Mouse (Mus musculus) forebrain, embryonic 14.5 days (tissue): Measurements from ENCODE around the gene Lrrn2. TPM values are rescaled to one million over a fixed set of nuclear protein-coding genes. Genes with fewer than 3 reads are reported as not detected.

Experiments used
- ATAC-seq: fragments of 200-750 bp; cut with Nextera tagmentation; 2 replicates; pipeline ENCODE4 v1.8.0; 2017; ENCODE audit warnings: mild to moderate bottlenecking, moderate library complexity
- DNase-seq: peaks from one replicate; pipeline ENCODE4 v3.0.0-alpha.2; 2015; ENCODE audit warnings: low spot score
- H3K27ac ChIP-seq: fragments of 300-500 bp; sonication (generic); 2 replicates; pipeline ENCODE4 v1.5.1; 2014; ENCODE audit warnings: low read depth, mild to moderate bottlenecking, control low read depth, low read length, moderate library complexity
- H3K27me3 ChIP-seq: fragments of 300-500 bp; sonication (generic); replicated peaks from 2 replicates; pipeline ENCODE4 v1.6.1; 2014; ENCODE audit warnings: low read length, control low read depth, mixed read lengths; ENCODE audit not compliant: control insufficient read depth, insufficient read depth
- H3K36me3 ChIP-seq: fragments of 300-500 bp; sonication (generic); 2 replicates; pipeline ENCODE4 v1.6.1; 2014; ENCODE audit warnings: low read length, control low read depth; ENCODE audit not compliant: control insufficient read depth, insufficient read depth
- H3K4me1 ChIP-seq: fragments of 300-500 bp; sonication (generic); 2 replicates; pipeline ENCODE4 v1.6.1; 2014; ENCODE audit warnings: antibody characterized with exemption, low read length, control low read depth; ENCODE audit not compliant: control insufficient read depth, insufficient read depth
- H3K4me2 ChIP-seq: fragments of 300-500 bp; sonication (generic); 2 replicates; pipeline ENCODE4 v1.6.1; 2014; ENCODE audit warnings: mild to moderate bottlenecking, control low read depth, low read length
- H3K4me3 ChIP-seq: fragments of 300-500 bp; sonication (generic); 2 replicates; pipeline ENCODE4 v1.5.1; 2014; ENCODE audit warnings: low read depth, low read length, control low read depth
- H3K9ac ChIP-seq: fragments of 300-500 bp; sonication (generic); 2 replicates; pipeline ENCODE4 v1.6.1; 2014; ENCODE audit warnings: mild to moderate bottlenecking, low read length, control low read depth, moderate library complexity
- H3K9me3 ChIP-seq: fragments of 300-500 bp; sonication (generic); replicated peaks from 2 replicates; pipeline ENCODE4 v1.6.1; 2016; ENCODE audit warnings: low read length, control low read depth, mixed read lengths; ENCODE audit not compliant: control insufficient read depth
- WGBS: fragments of 180-500 bp; shearing (Covaris S2); extraction: QIAGEN DNeasy Blood & Tissue Kit; methylation state at CpG from one replicate; pipeline ENCODE4 v1.1.7; 2014; 5-methylcytosine and 5-hydroxymethylcytosine counted together
- polyA plus RNA-seq: library from polyadenylated mRNA; unstranded; fragments of >200 nt; fragmentation: Nextera tagmentation; extraction: Ambion mirVana; gene quantifications from 2 replicates; pipeline ENCODE4 v1.2.1, GENCODE M21; 2014

Gene Lrrn2
- polyA plus RNA-seq, 1 experiment from 2014 or later, result 25.2 TPM

- H3K4me2 ChIP-seq, result no peak overlapping the region
- no peaks in the 10 kb centered on the region for H3K9me3 ChIP-seq
- DNase-seq, result no peak
- no peak for ATAC-seq
- H3K4me1 ChIP-seq, result peaks cover 10% of the 10 kb centered on the region
- WGBS, result 85% methylated on average over 2 of the region's 2 CpGs
- no peak overlapping the region for H3K27ac ChIP-seq
- H3K27me3 ChIP-seq, result no peaks in the 10 kb centered on the region
- H3K9ac ChIP-seq, result no peak overlapping the region
- H3K4me3 ChIP-seq, result no peak overlapping the region
- 0 out of 2 replicates have a peak, but pooled peaks cover 3% of the 10 kb centered on the region for H3K36me3 ChIP-seq
Measured at GRCm38 (mm10) chr1:132892065-132892464, 12.0 kb downstream of the Lrrn2 start.

GRCm38 (mm10) chr1:132893311-132894077, 13.4 kb downstream of the Lrrn2 start:
- Histone ChIP-seq H3K4me1 (peaks cover 10% of the 10 kb centered on the region), H3K4me2 (no peak overlapping the region), H3K4me3 (no peak overlapping the region), H3K27me3 (no peaks in the 10 kb centered on the region), H3K9ac (no peak overlapping the region), H3K27ac (no peak overlapping the region), H3K36me3 (0 out of 2 replicates have a peak, but pooled peaks cover 3% of the 10 kb centered on the region), H3K9me3 (no peaks in the 10 kb centered on the region)
- DNase-seq, result no peak
- ATAC-seq, result no peak
- WGBS, result 78% methylated on average over 17 of the region's 17 CpGs

GRCm38 (mm10) chr1:132899029-132899428, 19.0 kb downstream of the Lrrn2 start:
- no peak overlapping the region for H3K4me2 ChIP-seq
- H3K4me1 ChIP-seq, result peaks cover 10% of the 10 kb centered on the region
- no peaks in the 10 kb centered on the region for H3K27me3 ChIP-seq
- no peaks in the 10 kb centered on the region for H3K9me3 ChIP-seq
- H3K36me3 ChIP-seq, result no peaks in the 10 kb centered on the region
- no peak overlapping the region for H3K4me3 ChIP-seq
- 0 out of 2 replicates have a peak overlapping the region, but pooled peaks have one; percentile 18 for H3K27ac ChIP-seq
- DNase-seq (no peak), ATAC-seq (no peak)
- 97% methylated on average over 6 of the region's 6 CpGs for WGBS
- H3K9ac ChIP-seq, result no peak overlapping the region

GRCm38 (mm10) chr1:132899626-132900025, 19.6 kb downstream of the Lrrn2 start:
- H3K4me1 ChIP-seq, result peaks cover 10% of the 10 kb centered on the region
- H3K36me3 ChIP-seq, result no peaks in the 10 kb centered on the region
- WGBS, result 39% methylated on average over 7 of the region's 7 CpGs
- H3K27me3 ChIP-seq, result no peaks in the 10 kb centered on the region
- ATAC-seq (no peak), DNase-seq (no peak)
- H3K9ac ChIP-seq, result no peak overlapping the region
- no peaks in the 10 kb centered on the region for H3K9me3 ChIP-seq
- 0 out of 2 replicates have a peak overlapping the region, but pooled peaks have one; percentile 18 for H3K27ac ChIP-seq
- H3K4me3 ChIP-seq, result no peak overlapping the region
- no peak overlapping the region for H3K4me2 ChIP-seq

- Histone ChIP-seq H3K36me3 (no peaks in the 10 kb centered on the region), H3K4me3 (no peak overlapping the region), H3K4me1 (peaks cover 10% of the 10 kb centered on the region), H3K4me2 (no peak overlapping the region), H3K9ac (no peak overlapping the region), H3K27me3 (no peaks in the 10 kb centered on the region), H3K27ac (no peak overlapping the region), H3K9me3 (no peaks in the 10 kb centered on the region)
- ATAC-seq (no peak), DNase-seq (no peak)
- WGBS, result 89% methylated on average over 5 of the region's 5 CpGs
Measured at GRCm38 (mm10) chr1:132900945-132901344, 20.9 kb downstream of the Lrrn2 start.

- H3K4me2 ChIP-seq, result no peak overlapping the region
- DNase-seq, result no peak
- ATAC-seq, result no peak
- H3K36me3 ChIP-seq, result no peaks in the 10 kb centered on the region
- no peak overlapping the region for H3K4me3 ChIP-seq
- peaks cover 10% of the 10 kb centered on the region for H3K4me1 ChIP-seq
- H3K9me3 ChIP-seq, result no peaks in the 10 kb centered on the region
- no peak overlapping the region for H3K9ac ChIP-seq
- H3K27me3 ChIP-seq, result no peaks in the 10 kb centered on the region
- WGBS, result 51% methylated on average over 4 of the region's 4 CpGs
- H3K27ac ChIP-seq, result no peak overlapping the region
Measured at GRCm38 (mm10) chr1:132903519-132903918, 23.4 kb downstream of the Lrrn2 start.

GRCm38 (mm10) chr1:132909090-132909489, 29.0 kb downstream of the Lrrn2 start:
- Histone ChIP-seq H3K4me2 (no peak overlapping the region), H3K4me3 (no peak overlapping the region), H3K36me3 (no peaks in the 10 kb centered on the region), H3K9me3 (no peaks in the 10 kb centered on the region), H3K27ac (no peak overlapping the region), H3K4me1 (peaks cover 3% of the 10 kb centered on the region; the same call in 1 of the 2 replicates), H3K9ac (no peak overlapping the region), H3K27me3 (no peaks in the 10 kb centered on the region)
- ATAC-seq (no peak), DNase-seq (no peak)
- 54% methylated on average over 4 of the region's 4 CpGs for WGBS

DNA sequence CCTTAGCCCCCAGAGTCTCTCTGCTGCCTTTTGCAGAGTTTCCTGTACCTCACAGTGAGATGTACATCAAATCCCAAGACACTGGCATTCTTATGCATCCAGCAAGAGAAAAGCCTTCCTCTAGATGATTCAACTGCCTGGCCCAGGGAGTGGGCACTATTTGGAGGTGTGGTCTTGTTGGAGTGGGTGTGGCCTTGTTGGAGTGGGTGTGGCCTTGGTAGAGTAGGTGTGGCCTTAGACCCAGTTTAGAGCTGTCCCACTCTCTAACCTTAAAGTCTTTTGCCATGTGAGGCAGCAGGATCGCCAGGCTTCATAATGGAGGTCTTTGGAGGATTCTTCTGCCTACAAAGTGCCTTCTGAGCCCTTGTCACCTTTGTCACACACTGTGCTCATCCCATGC, 29.9 kb downstream of the Lrrn2 start:
- peaks cover 3% of the 10 kb centered on the region; the same call in 1 of the 2 replicates for H3K4me1 ChIP-seq
- DNase-seq, result no peak
- no peak for ATAC-seq
- no peaks in the 10 kb centered on the region for H3K27me3 ChIP-seq
- WGBS, result 71% methylated on average over 1 of the region's 1 CpGs
- no peak overlapping the region for H3K4me3 ChIP-seq
- H3K36me3 ChIP-seq, result no peaks in the 10 kb centered on the region
- H3K27ac ChIP-seq, result no peak overlapping the region
- H3K9me3 ChIP-seq, result no peaks in the 10 kb centered on the region
- H3K4me2 ChIP-seq, result no peak overlapping the region
- no peak overlapping the region for H3K9ac ChIP-seq

GRCm38 (mm10) chr1:132910414-132911041, 30.5 kb downstream of the Lrrn2 start:
- H3K4me3 ChIP-seq, result no peak overlapping the region
- no peak overlapping the region for H3K4me2 ChIP-seq
- H3K27ac ChIP-seq, result no peak overlapping the region
- no peak for DNase-seq
- no peaks in the 10 kb centered on the region for H3K36me3 ChIP-seq
- no peaks in the 10 kb centered on the region for H3K27me3 ChIP-seq
- 41% methylated on average over 11 of the region's 11 CpGs for WGBS
- H3K4me1 ChIP-seq, result peaks cover 3% of the 10 kb centered on the region; the same call in 1 of the 2 replicates
- H3K9me3 ChIP-seq, result no peaks in the 10 kb centered on the region
- ATAC-seq, result no peak
- no peak overlapping the region for H3K9ac ChIP-seq
